Mouse (Mus musculus) CH12.LX (cell line): ENCODE results near the gene Wasf1. TPM values are rescaled to one million over a fixed set of nuclear protein-coding genes. Genes with fewer than 3 reads are reported as not detected.

Source experiments
- DNase-seq: peaks from one replicate; pipeline ENCODE4 v3.0.0-alpha.2; 2013; ENCODE audit errors: extremely low read depth
- H3K27ac ChIP-seq: 2 replicates; pipeline ENCODE4 v1.5.1; 2012; ENCODE audit warnings: low read depth, mild to moderate bottlenecking, control low read depth, moderate library complexity; ENCODE audit not compliant: insufficient read depth
- H3K27me3 ChIP-seq: replicated peaks from 2 replicates; pipeline ENCODE3; 2012; ENCODE audit warnings: inconsistent platforms
- H3K36me3 ChIP-seq, 2 experiments: replicated peaks in 1 of 2; 2 replicates each; pipeline versions ENCODE3 to v1.6.1; 2012; ENCODE audit warnings: inconsistent platforms in 1 of 2, low read length in 1 of 2, mild to moderate bottlenecking in 1 of 2, mixed read lengths in 1 of 2, moderate library complexity in 1 of 2; ENCODE audit not compliant: control insufficient read depth in 1 of 2, insufficient read depth in 1 of 2
- H3K4me1 ChIP-seq, 2 experiments: 2 replicates each; pipeline ENCODE4 v1.6.1; 2012; ENCODE audit warnings: inconsistent platforms in 1 of 2, moderate library complexity in 1 of 2; ENCODE audit not compliant: insufficient read depth in 2 of 2, control insufficient read depth in 1 of 2
- H3K4me2 ChIP-seq: 2 replicates; pipeline ENCODE4 v1.6.1; 2012; ENCODE audit warnings: low read depth, mild to moderate bottlenecking, control low read depth; ENCODE audit not compliant: poor library complexity, insufficient read depth, severe bottlenecking
- H3K4me3 ChIP-seq, 3 experiments: fragments of 150-350 bp in 1 of 3; sonication (generic) in 1 of 3; replicated peaks in 1 of 3; 2 replicates each; pipeline versions ENCODE3 to v1.5.1; 2011 to 2012; ENCODE audit warnings: low read depth in 2 of 3, low read length in 2 of 3, mild to moderate bottlenecking in 2 of 3, moderate library complexity in 2 of 3, control low read depth in 1 of 3, improper control_type of control experiment in 1 of 3, inconsistent platforms in 1 of 3, mixed read lengths in 1 of 3; ENCODE audit not compliant: poor library complexity in 1 of 3
- H3K79me2 ChIP-seq: replicated peaks from 2 replicates; pipeline ENCODE4 v1.6.1; 2012; ENCODE audit warnings: mild to moderate bottlenecking, moderate library complexity; ENCODE audit not compliant: control insufficient read depth, poor library complexity, insufficient read depth, severe bottlenecking; ENCODE audit errors: extremely low read depth
- H3K9ac ChIP-seq: 2 replicates; pipeline ENCODE4 v1.6.1; 2012; ENCODE audit warnings: low read depth, mild to moderate bottlenecking, control low read depth, moderate library complexity; ENCODE audit not compliant: insufficient read depth
- H3K9me3 ChIP-seq: replicated peaks from 2 replicates; pipeline ENCODE3; 2012; ENCODE audit warnings: low read length, inconsistent platforms, mixed read lengths
- BHLHE40 ChIP-seq: IDR thresholded peaks from 2 replicates; pipeline ENCODE4 v1.6.1; 2011; ENCODE audit warnings: mild to moderate bottlenecking, low read depth, low read length, improper control_type of control experiment
- CHD2 ChIP-seq: IDR thresholded peaks from 2 replicates; pipeline ENCODE4 v1.6.1; 2011; ENCODE audit warnings: low read length, improper control_type of control experiment
- CTCF ChIP-seq, 2 experiments: IDR thresholded peaks in 1 of 2; conservative IDR thresholded peaks in 1 of 2; 2 replicates each; pipeline ENCODE4 v1.5.1; 2011 to 2012; ENCODE audit warnings: low read depth in 2 of 2, low read length in 2 of 2, improper control_type of control experiment in 1 of 2, inconsistent platforms in 1 of 2, mild to moderate bottlenecking in 1 of 2, moderate library complexity in 1 of 2
- E2F4 ChIP-seq: IDR thresholded peaks from 2 replicates; pipeline ENCODE4 v1.6.1; 2011; ENCODE audit warnings: low read depth, low read length, improper control_type of control experiment; ENCODE audit not compliant: insufficient replicate concordance
- ELF1 ChIP-seq: IDR thresholded peaks from 2 replicates; pipeline ENCODE4 v1.6.1; 2014; ENCODE audit warnings: low read depth, mild to moderate bottlenecking, inconsistent platforms, low read length, improper control_type of control experiment
- EP300 ChIP-seq: IDR thresholded peaks from 2 replicates; pipeline ENCODE4 v1.6.1; 2011; ENCODE audit warnings: low read length, improper control_type of control experiment
- ETS1 ChIP-seq: conservative IDR thresholded peaks from 2 replicates; pipeline ENCODE4 v1.6.1; 2012; ENCODE audit warnings: low read depth, mild to moderate bottlenecking, inconsistent platforms, low read length, improper control_type of control experiment, moderate library complexity
- HCFC1 ChIP-seq: IDR thresholded peaks from 2 replicates; pipeline ENCODE4 v1.6.1; 2012; ENCODE audit warnings: low read depth, mild to moderate bottlenecking, inconsistent platforms, low read length, improper control_type of control experiment
- JUN ChIP-seq: IDR thresholded peaks from 2 replicates; pipeline ENCODE4 v1.6.1; 2011; ENCODE audit warnings: low read depth, mild to moderate bottlenecking, low read length, improper control_type of control experiment, moderate library complexity; ENCODE audit not compliant: insufficient read depth
- JUND ChIP-seq: conservative IDR thresholded peaks from 2 replicates; pipeline ENCODE4 v1.6.1; 2011; ENCODE audit warnings: low read depth, low read length, improper control_type of control experiment
- MAFK ChIP-seq: IDR thresholded peaks from 2 replicates; pipeline ENCODE4 v1.6.1; 2011; ENCODE audit warnings: low read length, improper control_type of control experiment; ENCODE audit not compliant: insufficient replicate concordance
- MAX ChIP-seq: IDR thresholded peaks from 2 replicates; pipeline ENCODE4 v1.6.1; 2011; ENCODE audit warnings: low read length, improper control_type of control experiment
- MAZ ChIP-seq: IDR thresholded peaks from 2 replicates; pipeline ENCODE4 v1.6.1; 2012; ENCODE audit warnings: low read depth, mild to moderate bottlenecking, inconsistent platforms, low read length, improper control_type of control experiment, moderate library complexity
- NRF1 ChIP-seq: IDR thresholded peaks from 2 replicates; pipeline ENCODE4 v1.6.1; 2014; ENCODE audit warnings: low read depth, mild to moderate bottlenecking, inconsistent platforms, low read length, improper control_type of control experiment, moderate library complexity
- POLR2A ChIP-seq: IDR thresholded peaks from 2 replicates; pipeline ENCODE4 v1.6.1; 2011; ENCODE audit warnings: low read depth, mild to moderate bottlenecking, improper control_type of control experiment, low read length
- SIN3A ChIP-seq: IDR thresholded peaks from 2 replicates; pipeline ENCODE4 v1.6.1; 2012; ENCODE audit warnings: low read length, improper control_type of control experiment, inconsistent platforms
- SMC3 ChIP-seq: IDR thresholded peaks from 2 replicates; pipeline ENCODE4 v1.6.1; 2011; ENCODE audit warnings: low read depth, low read length, improper control_type of control experiment
- TCF12 ChIP-seq: IDR thresholded peaks from 2 replicates; pipeline ENCODE4 v1.6.1; 2014; ENCODE audit warnings: low read depth, mild to moderate bottlenecking, inconsistent platforms, low read length, improper control_type of control experiment
- ZC3H11A ChIP-seq: IDR thresholded peaks from 2 replicates; pipeline ENCODE4 v1.6.1; 2012; ENCODE audit warnings: low read depth, mild to moderate bottlenecking, inconsistent platforms, low read length, improper control_type of control experiment
- ZKSCAN1 ChIP-seq: IDR thresholded peaks from 2 replicates; pipeline ENCODE4 v1.6.1; 2012; ENCODE audit warnings: low read depth, inconsistent platforms, low read length, improper control_type of control experiment, borderline replicate concordance
- ZMIZ1 ChIP-seq: IDR thresholded peaks from 2 replicates; pipeline ENCODE4 v1.6.1; 2012; ENCODE audit warnings: low read depth, mild to moderate bottlenecking, inconsistent platforms, low read length, improper control_type of control experiment
- dilution Hi-C: fragments of 300-500 bp; cut with MboI; formaldehyde crosslinking; loops from 2 replicates; pipeline ENCODE4 v1.14.3; 2020; ENCODE audit warnings: low sequenced_read_pairs; ENCODE audit not compliant: extremely low pct_unique_long_range_greater_than_20kb, extremely low pct_ligation_motif_present
- in situ Hi-C: fragments of 300-500 bp; cut with MboI; formaldehyde crosslinking; loops from 3 replicates; pipeline ENCODE4 v1.14.3; 2019; ENCODE audit warnings: low sequenced_read_pairs, low pct_ligation_motif_present, low pct_unique_long_range_greater_than_20kb, mixed read lengths
- polyA plus RNA-seq: library from polyadenylated mRNA; unstranded; fragments of >175 nt; gene quantifications from 2 replicates; pipeline ENCODE4 v1.2.1, GENCODE M21; 2012; ENCODE audit warnings: low read depth; ENCODE audit not compliant: insufficient read length
- total RNA-seq, 2 experiments: library from RNA; depleted of rRNA; stranded (reverse); fragments of 300-350 nt in 1 of 2; fragments of >200 nt in 1 of 2; gene quantifications; 2 replicates each; pipeline ENCODE4 v1.2.3; 2012 to 2014

Wasf1 gene
- total and polyA plus RNA-seq, 3 experiments: 0.09 TPM; not detected in 2

- Histone ChIP-seq H3K9ac (no peak overlapping the region), H3K27ac (no peak overlapping the region), H3K4me1 (peaks cover 0 to 3% of the 10 kb centered on the region in 2 experiments; a peak in 2 of 4 replicates), H3K4me3 (no peak overlapping the region), H3K4me2 (no peak overlapping the region), H3K36me3 (no peaks in the 10 kb centered on the region), H3K9me3 (no peaks in the 10 kb centered on the region)
- in situ Hi-C loops (no loop called here), dilution Hi-C loops (no loop called here)
- no peak for TF ChIP-seq MAFK
- no peak for TF ChIP-seq POLR2A
- TF ChIP-seq ELF1: no peak
- no peak for TF ChIP-seq NRF1
- TF ChIP-seq EP300: no peak
- no peak for TF ChIP-seq HCFC1
- no peak for TF ChIP-seq SIN3A
- TF ChIP-seq CHD2: no peak
- no peak for TF ChIP-seq SMC3
- TF ChIP-seq E2F4: no peak
- TF ChIP-seq JUN: no peak
- TF ChIP-seq BHLHE40: no peak
- no peak for TF ChIP-seq CTCF (conservative IDR thresholded peaks at IDR 0.05 in 1 of 2, IDR thresholded peaks at IDR 0.05 in 1 of 2; ENCODE audit: low read depth in 2 of 2, low read length in 2 of 2)
- no peak for TF ChIP-seq MAX
- no peak for TF ChIP-seq ZC3H11A
- TF ChIP-seq MAZ: no peak
- TF ChIP-seq, all 38 proteins: peak for 0
- no peaks in the 10 kb centered on the region for H3K79me2 ChIP-seq
- no peak for DNase-seq
- H3K27me3 ChIP-seq: peaks cover 6% of the 10 kb centered on the region
Measured at GRCm38 (mm10) chr10:40970601-40971245, 87.4 kb downstream of the Wasf1 start.

GRCm38 (mm10) chr10:40971256-40971655, 88.0 kb downstream of the Wasf1 start:
- dilution Hi-C loops: no loop called here
- in situ Hi-C loops: no loop called here

More at GRCm38 (mm10) chr10:40971256-40971655, 88.0 kb downstream of the Wasf1 start:
- Histone ChIP-seq H3K27me3 (peaks cover 6% of the 10 kb centered on the region), H3K27ac (no peak overlapping the region), H3K4me1 (peaks cover 0 to 3% of the 10 kb centered on the region in 2 experiments; a peak in 2 of 4 replicates), H3K36me3 (no peaks in the 10 kb centered on the region), H3K4me3 (no peak overlapping the region), H3K79me2 (no peaks in the 10 kb centered on the region), H3K9me3 (no peaks in the 10 kb centered on the region), H3K4me2 (no peak overlapping the region)
- no peak for DNase-seq
- TF ChIP-seq ZMIZ1 (no peak), TCF12 (no peak), CHD2 (no peak), ZKSCAN1 (no peak), ETS1 (no peak), JUND (no peak)
- TF ChIP-seq, all 38 proteins: peak for 0
- no peak overlapping the region for H3K9ac ChIP-seq
